Mouse (Mus musculus) stomach, postnatal 0 days (tissue): ENCODE data around the gene Cdh4. TPM values are rescaled to one million over a fixed set of nuclear protein-coding genes. Genes with fewer than 3 reads are reported as not detected.
A peak's percentile ranks its signal among the peaks of the same experiment; 100 is the strongest.

ENCODE experiments used
- ATAC-seq: fragments of 200-750 bp; cut with Nextera tagmentation; 2 replicates; pipeline ENCODE4 v1.8.0; 2017; ENCODE audit not compliant: low FRiP score, low TSS enrichment
- DNase-seq: peaks from one replicate; pipeline ENCODE4 v3.0.0-alpha.2; 2016; ENCODE audit warnings: low spot score
- H3K27ac ChIP-seq: fragments of 300-500 bp; sonication (generic); replicated peaks from 2 replicates; pipeline ENCODE4 v1.5.1; 2014; ENCODE audit warnings: mild to moderate bottlenecking, control low read depth
- H3K27me3 ChIP-seq: fragments of 300-500 bp; sonication (generic); 2 replicates; pipeline ENCODE4 v1.6.1; 2014; ENCODE audit warnings: low read length; ENCODE audit not compliant: control insufficient read depth, insufficient read depth
- H3K36me3 ChIP-seq: fragments of 300-500 bp; sonication (generic); 2 replicates; pipeline ENCODE4 v1.6.1; 2014; ENCODE audit warnings: low read length, mixed read lengths; ENCODE audit not compliant: control insufficient read depth, insufficient read depth
- H3K4me1 ChIP-seq: fragments of 300-500 bp; sonication (generic); replicated peaks from 2 replicates; pipeline ENCODE4 v1.6.1; 2014; ENCODE audit warnings: antibody characterized with exemption; ENCODE audit not compliant: control insufficient read depth, insufficient read depth
- H3K4me2 ChIP-seq: fragments of 300-500 bp; sonication (generic); replicated peaks from 2 replicates; pipeline ENCODE4 v1.6.1; 2014; ENCODE audit warnings: low read depth, mild to moderate bottlenecking, control low read depth, moderate library complexity
- H3K4me3 ChIP-seq: fragments of 300-500 bp; sonication (generic); 2 replicates; pipeline ENCODE4 v1.5.1; 2014; ENCODE audit warnings: low read depth, low read length, control low read depth
- H3K9ac ChIP-seq: fragments of 300-500 bp; sonication (generic); 2 replicates; pipeline ENCODE4 v1.6.1; 2014; ENCODE audit warnings: mild to moderate bottlenecking, low read length, control low read depth, mixed read lengths
- H3K9me3 ChIP-seq: fragments of 300-500 bp; sonication (generic); 2 replicates; pipeline ENCODE4 v1.6.1; 2016; ENCODE audit warnings: low read length; ENCODE audit not compliant: control insufficient read depth
- CTCF ChIP-seq: IDR thresholded peaks from 2 replicates; pipeline ENCODE4 v1.5.1; 2016; ENCODE audit warnings: antibody characterized with exemption, low read depth, mild to moderate bottlenecking, moderate library complexity
- EP300 ChIP-seq: optimal IDR thresholded peaks from 2 replicates; pipeline ENCODE3; 2016; ENCODE audit warnings: antibody characterized with exemption
- WGBS: fragments of 180-500 bp; shearing (Covaris S2); extraction: QIAGEN DNeasy Blood & Tissue Kit; methylation state at CpG from one replicate; pipeline ENCODE4 v1.1.7; 2014; 5-methylcytosine and 5-hydroxymethylcytosine counted together
- polyA plus RNA-seq: library from polyadenylated mRNA; unstranded; fragments of >200 nt; fragmentation: Nextera tagmentation; extraction: Ambion mirVana; gene quantifications from 2 replicates; pipeline ENCODE4 v1.2.1, GENCODE M21; 2015

The Cdh4 gene
- polyA plus RNA-seq, 1 experiment from 2014 or later, result 3.1 TPM

DNA sequence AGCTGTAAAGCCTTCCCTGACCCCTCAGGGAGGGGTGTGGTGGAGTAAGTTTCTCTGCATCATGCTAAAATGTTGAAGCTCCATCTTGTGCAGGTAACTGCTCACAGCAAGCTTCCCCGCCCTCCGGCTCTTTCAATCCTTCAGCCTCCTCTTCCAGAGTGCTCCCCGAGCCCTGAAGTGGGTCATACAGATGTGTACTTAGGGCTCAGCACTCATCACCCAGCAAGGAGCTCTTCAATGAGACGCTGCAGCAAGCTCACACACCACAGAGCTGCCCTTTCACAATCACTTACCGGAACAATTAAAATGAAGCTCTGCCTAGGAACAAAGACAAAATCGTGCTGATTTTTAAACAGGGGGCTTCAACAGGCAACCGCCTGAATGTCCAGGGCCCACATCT lies 393.3 kb downstream of the Cdh4 start:
- DNase-seq (no peak), ATAC-seq (no peak)
- no peaks in the 10 kb centered on the region for H3K9me3 ChIP-seq
- no peak overlapping the region for H3K4me3 ChIP-seq
- no peak overlapping the region for H3K9ac ChIP-seq
- H3K4me1 ChIP-seq, result no peaks in the 10 kb centered on the region
- no peaks in the 10 kb centered on the region for H3K27me3 ChIP-seq
- no peaks in the 10 kb centered on the region for H3K36me3 ChIP-seq
- TF ChIP-seq EP300 (no peak), CTCF (no peak)
- H3K4me2 ChIP-seq, result no peak overlapping the region
- 68% methylated on average over 7 of the region's 7 CpGs for WGBS
- no peak overlapping the region for H3K27ac ChIP-seq

DNA sequence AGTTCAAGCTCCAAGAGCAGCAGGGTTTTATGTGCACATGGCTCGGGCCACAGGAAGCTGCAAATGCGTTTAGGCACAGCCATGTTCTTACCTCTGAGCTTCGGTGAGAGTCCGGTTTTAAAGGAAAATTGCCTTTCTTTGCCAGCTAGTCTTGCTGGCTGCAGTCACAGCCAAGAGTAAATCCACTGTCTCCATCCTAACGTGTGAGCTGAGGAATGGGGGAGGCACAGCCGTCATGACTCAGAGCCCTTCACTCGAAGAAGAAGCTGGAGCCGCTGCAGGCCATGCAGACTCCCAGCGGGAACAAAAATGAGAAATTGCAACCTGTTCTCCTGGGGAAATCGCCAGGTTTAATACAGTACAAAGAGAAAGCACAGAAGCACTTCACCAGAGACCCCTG lies 395.0 kb downstream of the Cdh4 start:
- Histone ChIP-seq H3K9me3 (no peaks in the 10 kb centered on the region), H3K36me3 (no peaks in the 10 kb centered on the region), H3K4me3 (no peak overlapping the region), H3K27ac (no peak overlapping the region), H3K9ac (no peak overlapping the region), H3K4me1 (no peaks in the 10 kb centered on the region), H3K27me3 (no peaks in the 10 kb centered on the region), H3K4me2 (no peak overlapping the region)
- DNase-seq (no peak), ATAC-seq (no peak)
- TF ChIP-seq CTCF (no peak), EP300 (no peak)
- 44% methylated on average over 10 of the region's 10 CpGs for WGBS

DNA sequence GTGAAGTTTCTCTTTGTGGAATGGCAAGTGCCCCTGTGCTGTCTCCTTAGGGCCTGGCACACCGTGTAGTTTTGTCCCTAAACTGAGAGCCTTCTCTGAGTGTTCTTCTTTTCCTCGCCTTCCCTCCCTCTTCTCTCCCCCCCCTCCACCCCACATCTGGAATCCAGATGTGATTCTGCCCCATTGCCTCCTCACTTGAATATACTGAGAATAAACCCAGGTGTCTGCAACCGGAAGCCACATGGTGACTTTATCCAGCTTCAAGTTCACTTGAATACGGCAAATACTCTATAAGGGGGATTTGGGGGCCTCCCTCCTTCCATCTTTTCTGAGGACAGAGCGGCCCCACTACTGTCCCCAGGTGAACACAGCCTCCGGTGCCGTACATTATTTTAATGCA lies 395.8 kb downstream of the Cdh4 start:
- TF ChIP-seq CTCF (no peak), EP300 (no peak)
- H3K9ac ChIP-seq, result no peak overlapping the region
- ATAC-seq (no peak), DNase-seq (no peak)
- no peak overlapping the region for H3K4me2 ChIP-seq
- H3K9me3 ChIP-seq, result no peaks in the 10 kb centered on the region
- no peak overlapping the region for H3K4me3 ChIP-seq
- H3K27ac ChIP-seq, result no peak overlapping the region
- no peaks in the 10 kb centered on the region for H3K36me3 ChIP-seq
- 69% methylated on average over 7 of the region's 7 CpGs for WGBS
- no peaks in the 10 kb centered on the region for H3K4me1 ChIP-seq
- no peaks in the 10 kb centered on the region for H3K27me3 ChIP-seq

DNA sequence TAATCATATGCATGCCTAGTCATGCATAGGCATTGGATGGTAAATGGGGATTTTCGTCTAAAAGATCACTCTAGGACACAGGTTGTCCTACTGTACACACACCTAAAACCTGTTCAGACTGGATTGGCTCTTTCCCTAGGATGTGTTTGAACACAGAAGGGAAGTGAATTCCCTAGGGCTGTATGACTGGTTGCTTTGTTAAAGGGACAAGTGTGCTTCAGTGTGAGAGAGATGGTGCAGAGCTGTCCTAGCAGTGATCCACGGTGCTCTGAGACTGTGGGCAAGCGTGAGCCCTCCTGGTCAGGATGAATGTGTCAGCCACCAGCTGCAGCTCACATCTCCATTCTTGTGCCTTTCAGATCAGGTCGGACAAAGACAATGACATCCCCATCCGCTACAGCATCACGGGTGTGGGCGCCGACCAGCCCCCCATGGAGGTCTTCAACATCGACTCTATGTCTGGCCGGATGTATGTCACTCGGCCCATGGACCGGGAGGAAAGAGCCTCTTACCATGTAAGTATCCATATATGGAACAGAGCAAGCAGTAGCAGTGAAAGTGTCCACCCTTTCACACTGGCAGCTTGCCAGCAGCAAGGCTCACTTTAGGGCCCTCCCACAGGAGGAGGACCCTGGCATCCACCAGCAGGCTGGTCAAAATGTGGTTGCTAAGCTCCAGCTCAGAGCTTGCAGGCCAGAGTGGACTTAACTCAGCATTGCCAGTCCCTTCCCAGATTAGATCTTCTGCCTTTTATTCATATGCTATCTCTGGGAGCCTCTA lies 400.6 kb downstream of the Cdh4 start:
- Histone ChIP-seq H3K4me1 (0 out of 2 replicates have a peak, but pooled peaks cover 3% of the 10 kb centered on the region), H3K27ac (peak overlapping the region; percentile 65; the same call in 1 of the 2 replicates), H3K36me3 (no peaks in the 10 kb centered on the region), H3K27me3 (no peaks in the 10 kb centered on the region), H3K4me2 (no peak overlapping the region; the same call in 1 of the 2 replicates), H3K9ac (no peak overlapping the region), H3K4me3 (no peak overlapping the region), H3K9me3 (no peaks in the 10 kb centered on the region)
- WGBS, result 52% methylated on average over 12 of the region's 12 CpGs
- DNase-seq, result peak; percentile 67
- peak; percentile 87 for ATAC-seq
- no peak for TF ChIP-seq EP300
- no peak for TF ChIP-seq CTCF

DNA sequence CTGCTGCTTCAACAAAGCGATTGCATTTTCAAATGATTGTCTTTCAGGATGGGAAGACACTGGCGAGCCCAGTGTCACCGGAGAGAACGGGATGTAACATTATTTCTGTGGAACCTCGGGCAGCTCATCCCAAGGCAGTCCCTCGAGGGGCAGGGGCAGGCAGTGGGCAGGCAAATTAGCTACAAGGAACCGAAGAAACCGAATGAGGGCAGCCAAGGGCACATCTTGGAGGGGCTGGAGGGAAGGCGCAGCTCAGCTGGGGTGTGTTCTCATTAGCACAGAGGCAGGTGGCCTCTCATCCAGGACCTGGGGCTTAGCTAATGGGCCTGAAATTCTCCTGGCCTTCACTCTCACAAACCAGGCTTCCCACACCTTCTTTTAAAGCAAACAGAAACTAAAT lies 407.5 kb downstream of the Cdh4 start:
- Histone ChIP-seq H3K4me3 (no peak overlapping the region), H3K27ac (no peak overlapping the region), H3K4me2 (no peak overlapping the region), H3K9me3 (no peaks in the 10 kb centered on the region), H3K4me1 (no peaks in the 10 kb centered on the region), H3K27me3 (no peaks in the 10 kb centered on the region), H3K9ac (no peak overlapping the region), H3K36me3 (no peaks in the 10 kb centered on the region)
- WGBS, result 47% methylated on average over 9 of the region's 9 CpGs
- DNase-seq (no peak), ATAC-seq (no peak)
- TF ChIP-seq EP300 (no peak), CTCF (no peak)

- ATAC-seq, result no peak
- no peaks in the 10 kb centered on the region for H3K36me3 ChIP-seq
- TF ChIP-seq EP300 (no peak), CTCF (no peak)
- 67% methylated on average over 10 of the region's 10 CpGs for WGBS
- H3K4me3 ChIP-seq, result no peak overlapping the region
- H3K27ac ChIP-seq, result no peak overlapping the region
- H3K9ac ChIP-seq, result no peak overlapping the region
- no peak overlapping the region for H3K4me2 ChIP-seq
- DNase-seq, result no peak
- no peaks in the 10 kb centered on the region for H3K9me3 ChIP-seq
- no peaks in the 10 kb centered on the region for H3K4me1 ChIP-seq
- H3K27me3 ChIP-seq, result no peaks in the 10 kb centered on the region
These were observed 409.9 kb downstream of the Cdh4 start for GRCm38 (mm10) chr2:179852169-179852568.
